Mouse (Mus musculus): ENCODE results near the gene Map3k6.

Gene Map3k6

GRCm38 (mm10) chr4:133212562-133213267, 27.9 kb upstream of the Map3k6 start:
- intact Hi-C loops (cut with DNase I), result no loop called here

GRCm38 (mm10) chr4:133213268-133213590, 27.4 kb upstream of the Map3k6 start:
- intact Hi-C loops (cut with DNase I), result no loop called here

- intact Hi-C loops (cut with DNase I), result no loop called here
Observed at GRCm38 (mm10) chr4:133213661-133214060, 27.0 kb upstream of the Map3k6 start.

GRCm38 (mm10) chr4:133217641-133218040, 23.0 kb upstream of the Map3k6 start:
- intact Hi-C loops (cut with DNase I), result loop anchor here (5.0 kb wide), 1 partner anchor 80 kb away; no protein-coding TSS in a partner anchor

- intact Hi-C loops (cut with DNase I), result loop anchor here (5.0 kb wide), 1 partner anchor 79 kb away; no protein-coding TSS in a partner anchor
Observed at GRCm38 (mm10) chr4:133218745-133219144, 21.9 kb upstream of the Map3k6 start.

GRCm38 (mm10) chr4:133220656-133221055, 20.0 kb upstream of the Map3k6 start:
- intact Hi-C loops (cut with DNase I), result no loop called here

- intact Hi-C loops (cut with DNase I), result no loop called here
Observed at GRCm38 (mm10) chr4:133221701-133222100, 18.9 kb upstream of the Map3k6 start.

GRCm38 (mm10) chr4:133223875-133224274, 16.7 kb upstream of the Map3k6 start:
- intact Hi-C loops (cut with DNase I), result no loop called here

- intact Hi-C loops (cut with DNase I), result no loop called here
Observed at GRCm38 (mm10) chr4:133226073-133226472, 14.5 kb upstream of the Map3k6 start.

GRCm38 (mm10) chr4:133227636-133228035, 13.0 kb upstream of the Map3k6 start:
- intact Hi-C loops (cut with DNase I), result no loop called here

- intact Hi-C loops (cut with DNase I), result no loop called here
Observed at GRCm38 (mm10) chr4:133229582-133229981, 11.0 kb upstream of the Map3k6 start.

- intact Hi-C loops (cut with DNase I), result loop anchor here (5.0 to 10.0 kb wide), 2 partner anchors 64 to 221 kb away; no protein-coding TSS in a partner anchor
Observed at GRCm38 (mm10) chr4:133233285-133233976, 7.2 kb upstream of the Map3k6 start.

- intact Hi-C loops (cut with DNase I), result loop anchor here (5.0 to 10.0 kb wide), 2 partner anchors 63 to 220 kb away; no protein-coding TSS in a partner anchor
Observed at GRCm38 (mm10) chr4:133234771-133235170, 5.8 kb upstream of the Map3k6 start.

- intact Hi-C loops (cut with DNase I), result loop anchor here (10.0 kb wide), 1 partner anchor 219 kb away; no protein-coding TSS in a partner anchor
Observed at GRCm38 (mm10) chr4:133235415-133235814, 5.2 kb upstream of the Map3k6 start.

- intact Hi-C loops (cut with DNase I), result loop anchor here (10.0 kb wide), 1 partner anchor 217 kb away; no protein-coding TSS in a partner anchor
Observed at GRCm38 (mm10) chr4:133237911-133238310, 2.7 kb upstream of the Map3k6 start.

GRCm38 (mm10) chr4:133240934-133241908, 603 bp downstream of the Map3k6 start:
- intact Hi-C loops (cut with DNase I), result loop anchor here (5.0 kb wide), 1 partner anchor 36 kb away; the partner anchor contains the start of gene Tmem222

- intact Hi-C loops (cut with DNase I), result loop anchor here (5.0 kb wide), 1 partner anchor 35 kb away; the partner anchor contains the start of gene Tmem222
Observed at GRCm38 (mm10) chr4:133241910-133242309, 1.3 kb downstream of the Map3k6 start.

- intact Hi-C loops (cut with DNase I), result loop anchor here (5.0 kb wide), 1 partner anchor 35 kb away; the partner anchor contains the start of gene Tmem222
Observed at GRCm38 (mm10) chr4:133242710-133243109, 2.1 kb downstream of the Map3k6 start.

- intact Hi-C loops (cut with DNase I), result loop anchor here (5.0 kb wide), 1 partner anchor 34 kb away; the partner anchor contains the start of gene Tmem222
Observed at GRCm38 (mm10) chr4:133243538-133243937, 2.9 kb downstream of the Map3k6 start.

- intact Hi-C loops (cut with DNase I), result loop anchor here (5.0 kb wide), 1 partner anchor 33 kb away; the partner anchor contains the start of gene Tmem222
Observed at GRCm38 (mm10) chr4:133244289-133244688, 3.7 kb downstream of the Map3k6 start.

- intact Hi-C loops (cut with DNase I), result no loop called here
Observed at GRCm38 (mm10) chr4:133247072-133247471, 6.5 kb downstream of the Map3k6 start.

Measured in adrenal gland (tissue).